Mouse (Mus musculus) forebrain, embryonic 12.5 days (tissue): ENCODE data around the gene Smad3. TPM values are rescaled to one million over a fixed set of nuclear protein-coding genes. Genes with fewer than 3 reads are reported as not detected.

ENCODE experiments used
- ATAC-seq: fragments of 200-750 bp; cut with Nextera tagmentation; 2 replicates; pipeline ENCODE4 v1.8.0; 2017; ENCODE audit warnings: moderate TSS enrichment; ENCODE audit not compliant: low FRiP score
- H3K27ac ChIP-seq: fragments of 300-500 bp; sonication (generic); 2 replicates; pipeline ENCODE4 v1.5.1; 2016; ENCODE audit warnings: mild to moderate bottlenecking
- H3K27me3 ChIP-seq: fragments of 300-500 bp; sonication (generic); 2 replicates; pipeline ENCODE4 v1.6.1; 2016; ENCODE audit warnings: mild to moderate bottlenecking
- H3K36me3 ChIP-seq: fragments of 300-500 bp; sonication (generic); replicated peaks from 2 replicates; pipeline ENCODE4 v1.6.1; 2016; ENCODE audit warnings: mild to moderate bottlenecking
- H3K4me1 ChIP-seq: fragments of 300-500 bp; sonication (generic); 2 replicates; pipeline ENCODE4 v1.6.1; 2016
- H3K4me2 ChIP-seq: fragments of 300-500 bp; sonication (generic); 2 replicates; pipeline ENCODE4 v1.6.1; 2016; ENCODE audit warnings: mild to moderate bottlenecking, moderate library complexity
- H3K4me3 ChIP-seq: fragments of 300-500 bp; sonication (generic); replicated peaks from 2 replicates; pipeline ENCODE4 v1.5.1; 2016; ENCODE audit warnings: mild to moderate bottlenecking
- H3K9ac ChIP-seq: fragments of 300-500 bp; sonication (generic); 2 replicates; pipeline ENCODE4 v1.6.1; 2016; ENCODE audit warnings: mild to moderate bottlenecking
- H3K9me3 ChIP-seq: fragments of 300-500 bp; sonication (generic); 2 replicates; pipeline ENCODE4 v1.6.1; 2016
- WGBS: fragments of 180-500 bp; shearing (Covaris S2); methylation state at CpG from one replicate; pipeline ENCODE4 v1.1.7; 2016; 5-methylcytosine and 5-hydroxymethylcytosine counted together
- polyA plus RNA-seq: library from polyadenylated mRNA; unstranded; fragments of >200 nt; fragmentation: Nextera tagmentation; extraction: Ambion mirVana; gene quantifications from 2 replicates; pipeline ENCODE4 v1.2.1, GENCODE M21; 2016

Smad3 gene
- polyA plus RNA-seq, 1 experiment from 2014 or later = 23.1 TPM

- no peak overlapping the region for H3K9ac ChIP-seq
- ATAC-seq = no peak
- WGBS = 96% methylated on average over 8 of the region's 8 CpGs
- no peak overlapping the region for H3K4me2 ChIP-seq
- no peak overlapping the region for H3K4me3 ChIP-seq
- 0 out of 2 replicates have a peak, but pooled peaks cover 4% of the 10 kb centered on the region for H3K27me3 ChIP-seq
- peaks cover 25% of the 10 kb centered on the region for H3K4me1 ChIP-seq
- H3K36me3 ChIP-seq = no peaks in the 10 kb centered on the region
- H3K9me3 ChIP-seq = peaks cover 4% of the 10 kb centered on the region; the same call in 1 of the 2 replicates
- H3K27ac ChIP-seq = no peak overlapping the region
Observed at GRCm38 (mm10) chr9:63761367-63762094, 3.7 kb upstream of the Smad3 start.

GRCm38 (mm10) chr9:63760783-63761182 lies 3.0 kb upstream of the Smad3 start:
- Histone ChIP-seq H3K9me3 (peaks cover 4% of the 10 kb centered on the region; the same call in 1 of the 2 replicates), H3K9ac (no peak overlapping the region), H3K4me3 (no peak overlapping the region), H3K36me3 (no peaks in the 10 kb centered on the region), H3K4me1 (peaks cover 33% of the 10 kb centered on the region), H3K4me2 (no peak overlapping the region), H3K27ac (no peak overlapping the region), H3K27me3 (0 out of 2 replicates have a peak, but pooled peaks cover 4% of the 10 kb centered on the region)
- 97% methylated on average over 7 of the region's 7 CpGs for WGBS
- no peak for ATAC-seq

GRCm38 (mm10) chr9:63759973-63760722 lies 2.4 kb upstream of the Smad3 start:
- Histone ChIP-seq H3K4me1 (peaks cover 39% of the 10 kb centered on the region), H3K27ac (no peak overlapping the region; the same call in 1 of the 2 replicates), H3K9ac (no peak overlapping the region), H3K4me2 (no peak overlapping the region), H3K9me3 (peaks cover 4% of the 10 kb centered on the region; the same call in 1 of the 2 replicates), H3K27me3 (0 out of 2 replicates have a peak, but pooled peaks cover 4% of the 10 kb centered on the region), H3K36me3 (no peaks in the 10 kb centered on the region), H3K4me3 (no peak overlapping the region)
- ATAC-seq = no peak
- WGBS = 84% methylated on average over 7 of the region's 7 CpGs

- peaks cover 4% of the 10 kb centered on the region; the same call in 1 of the 2 replicates for H3K9me3 ChIP-seq
- WGBS = under 1% methylated on average over 23 of the region's 23 CpGs
- no peak for ATAC-seq
Observed at GRCm38 (mm10) chr9:63758641-63759391, 1.0 kb upstream of the Smad3 start.

GRCm38 (mm10) chr9:63757462-63757772 lies 377 bp downstream of the Smad3 start:
- H3K27ac ChIP-seq = peak overlapping the region; percentile 97
- H3K4me3 ChIP-seq = peak overlapping the region; percentile 72
- WGBS = under 1% methylated on average over 26 of the region's 26 CpGs
- peaks cover 66% of the 10 kb centered on the region for H3K4me1 ChIP-seq
- no peak; the same call in 1 of the 2 replicates for ATAC-seq
- 0 out of 2 replicates have a peak, but pooled peaks cover 4% of the 10 kb centered on the region for H3K27me3 ChIP-seq
- H3K9ac ChIP-seq = peak overlapping the region; percentile 87
- no peaks in the 10 kb centered on the region for H3K36me3 ChIP-seq
- peaks cover 4% of the 10 kb centered on the region; the same call in 1 of the 2 replicates for H3K9me3 ChIP-seq
- H3K4me2 ChIP-seq = peak overlapping the region; percentile 91

More at GRCm38 (mm10) chr9:63758641-63759391, 1.0 kb upstream of the Smad3 start:
- peak overlapping the region; percentile 91 for H3K4me2 ChIP-seq
- H3K4me1 ChIP-seq = peaks cover 52% of the 10 kb centered on the region
- H3K4me3 ChIP-seq = peak overlapping the region; percentile 72
- peak overlapping the region; percentile 97 for H3K27ac ChIP-seq
- 0 out of 2 replicates have a peak, but pooled peaks cover 4% of the 10 kb centered on the region for H3K27me3 ChIP-seq
- H3K9ac ChIP-seq = peak overlapping the region; percentile 87
- H3K36me3 ChIP-seq = no peaks in the 10 kb centered on the region

GRCm38 (mm10) chr9:63756581-63757461 lies 973 bp downstream of the Smad3 start:
- Histone ChIP-seq H3K27ac (peak overlapping the region; percentile 97), H3K27me3 (0 out of 2 replicates have a peak, but pooled peaks cover 4% of the 10 kb centered on the region), H3K4me2 (peak overlapping the region; percentile 91), H3K9ac (peak overlapping the region; percentile 87), H3K4me3 (peak overlapping the region; percentile 72), H3K4me1 (peaks cover 70% of the 10 kb centered on the region), H3K36me3 (no peaks in the 10 kb centered on the region), H3K9me3 (peaks cover 4% of the 10 kb centered on the region; the same call in 1 of the 2 replicates)
- ATAC-seq = peak; percentile 59
- under 1% methylated on average over 47 of the region's 47 CpGs for WGBS

- Histone ChIP-seq H3K27ac (peak overlapping the region; percentile 97), H3K9me3 (no peaks in the 10 kb centered on the region), H3K27me3 (0 out of 2 replicates have a peak, but pooled peaks cover 4% of the 10 kb centered on the region), H3K36me3 (no peaks in the 10 kb centered on the region), H3K4me1 (peaks cover 77% of the 10 kb centered on the region), H3K9ac (peak overlapping the region; percentile 87), H3K4me3 (peak overlapping the region; percentile 72), H3K4me2 (peak overlapping the region; percentile 91)
- ATAC-seq = no peak
- WGBS = 21% methylated on average over 15 of the region's 15 CpGs
Observed at GRCm38 (mm10) chr9:63755671-63756543, 1.9 kb downstream of the Smad3 start.

- peak overlapping the region; percentile 51 for H3K27ac ChIP-seq
- 0 out of 2 replicates have a peak, but pooled peaks cover 3% of the 10 kb centered on the region for H3K27me3 ChIP-seq
- peak overlapping the region; percentile 72 for H3K4me3 ChIP-seq
- H3K4me1 ChIP-seq = peaks cover 86% of the 10 kb centered on the region
- 27% methylated on average over 23 of the region's 23 CpGs for WGBS
- peak overlapping the region; percentile 91 for H3K4me2 ChIP-seq
- peak overlapping the region; percentile 87 for H3K9ac ChIP-seq
- no peaks in the 10 kb centered on the region for H3K9me3 ChIP-seq
- no peak for ATAC-seq
- H3K36me3 ChIP-seq = no peaks in the 10 kb centered on the region
Observed at GRCm38 (mm10) chr9:63754556-63755510, 3.0 kb downstream of the Smad3 start.

GRCm38 (mm10) chr9:63754039-63754438 lies 3.8 kb downstream of the Smad3 start:
- 75% methylated on average over 5 of the region's 5 CpGs for WGBS
- peak overlapping the region; percentile 91 for H3K4me2 ChIP-seq
- no peak overlapping the region for H3K27ac ChIP-seq
- H3K36me3 ChIP-seq = no peaks in the 10 kb centered on the region
- ATAC-seq = no peak
- H3K4me3 ChIP-seq = no peak overlapping the region
- H3K4me1 ChIP-seq = peaks cover 86% of the 10 kb centered on the region
- H3K27me3 ChIP-seq = no peaks in the 10 kb centered on the region
- no peak overlapping the region for H3K9ac ChIP-seq
- no peaks in the 10 kb centered on the region for H3K9me3 ChIP-seq

GRCm38 (mm10) chr9:63753359-63753758 lies 4.4 kb downstream of the Smad3 start:
- H3K27me3 ChIP-seq = no peaks in the 10 kb centered on the region
- H3K4me1 ChIP-seq = peaks cover 84% of the 10 kb centered on the region
- H3K9ac ChIP-seq = 0 out of 2 replicates have a peak overlapping the region, but pooled peaks have one; percentile 2
- no peak for ATAC-seq
- no peak overlapping the region for H3K4me3 ChIP-seq
- H3K36me3 ChIP-seq = no peaks in the 10 kb centered on the region
- 81% methylated on average over 8 of the region's 8 CpGs for WGBS
- peak overlapping the region; percentile 91; the same call in 1 of the 2 replicates for H3K4me2 ChIP-seq
- H3K9me3 ChIP-seq = no peaks in the 10 kb centered on the region
- H3K27ac ChIP-seq = no peak overlapping the region
